Mouse (Mus musculus): ENCODE data around the gene Btbd6. TPM values are rescaled to one million over a fixed set of nuclear protein-coding genes. Genes with fewer than 3 reads are reported as not detected.

Btbd6 gene
- polyA plus RNA-seq, 1 experiment from 2014 or later: 5.5 TPM

- no peaks in the 10 kb centered on the region for H3K27me3 ChIP-seq
- no peaks in the 10 kb centered on the region for H3K9me3 ChIP-seq (replicated peaks)
- H3K4me2 ChIP-seq: no peak overlapping the region
- H3K4me1 ChIP-seq (replicated peaks): peaks cover 55% of the 10 kb centered on the region
- H3K9ac ChIP-seq: no peak overlapping the region
- H3K4me3 ChIP-seq (replicated peaks): no peak overlapping the region
- 40% methylated on average over 5 of the region's 5 CpGs for WGBS (ENCODE audit: insufficient replicate concordance)
- no peak overlapping the region for H3K27ac ChIP-seq (replicated peaks)
- H3K36me3 ChIP-seq (replicated peaks): no peaks in the 10 kb centered on the region
- no peak for ATAC-seq (ENCODE audit: insufficient read depth)
Measured at GRCm38 (mm10) chr12:113012443-113012842, 36.2 kb downstream of the Btbd6 start.

- WGBS (ENCODE audit: insufficient replicate concordance): 78% methylated on average over 3 of the region's 3 CpGs
- Histone ChIP-seq H3K9ac (peak overlapping the region; percentile 80; the same call in 1 of the 2 replicates), H3K9me3 (replicated peaks) (no peaks in the 10 kb centered on the region), H3K4me1 (replicated peaks) (peaks cover 61% of the 10 kb centered on the region), H3K36me3 (replicated peaks) (no peaks in the 10 kb centered on the region), H3K27ac (replicated peaks) (0 out of 2 replicates have a peak overlapping the region, but pooled peaks have one; percentile 83), H3K27me3 (no peaks in the 10 kb centered on the region), H3K4me3 (replicated peaks) (no peak overlapping the region), H3K4me2 (0 out of 2 replicates have a peak overlapping the region, but pooled peaks have one; percentile 91)
- no peak for ATAC-seq (ENCODE audit: insufficient read depth)
Measured at GRCm38 (mm10) chr12:113013021-113013491, 36.8 kb downstream of the Btbd6 start.

GRCm38 (mm10) chr12:113013604-113014558 lies 37.6 kb downstream of the Btbd6 start, which contains the start of gene Pacs2:
Gene Pacs2, plus strand, starts transcription at chr12:113014508.
- 3% methylated on average over 85 of the region's 85 CpGs for WGBS (ENCODE audit: insufficient replicate concordance)
- H3K4me1 ChIP-seq (replicated peaks): peaks cover 68% of the 10 kb centered on the region
- no peaks in the 10 kb centered on the region for H3K9me3 ChIP-seq (replicated peaks)
- ATAC-seq (ENCODE audit: insufficient read depth): peak; percentile 92
- H3K4me2 ChIP-seq: peak within 1 kb of the TSS; percentile 99
- no peaks in the 10 kb centered on the region for H3K36me3 ChIP-seq (replicated peaks)
- no peaks in the 10 kb centered on the region for H3K27me3 ChIP-seq
- peak within 1 kb of the TSS; percentile 95 for H3K4me3 ChIP-seq (replicated peaks)
- peak within 1 kb of the TSS; percentile 87 for H3K27ac ChIP-seq (replicated peaks)
- H3K9ac ChIP-seq: peak within 1 kb of the TSS; percentile 93

GRCm38 (mm10) chr12:113014561-113015556 lies 38.6 kb downstream of the Btbd6 start:
- Histone ChIP-seq H3K9ac (peak overlapping the region; percentile 93), H3K27me3 (no peaks in the 10 kb centered on the region), H3K4me2 (peak overlapping the region; percentile 99), H3K27ac (replicated peaks) (peak overlapping the region; percentile 87), H3K36me3 (replicated peaks) (no peaks in the 10 kb centered on the region), H3K4me1 (replicated peaks) (peaks cover 68% of the 10 kb centered on the region), H3K4me3 (replicated peaks) (peak overlapping the region; percentile 95), H3K9me3 (replicated peaks) (no peaks in the 10 kb centered on the region)
- WGBS (ENCODE audit: insufficient replicate concordance): under 1% methylated on average over 64 of the region's 64 CpGs
- ATAC-seq (ENCODE audit: insufficient read depth): peak; percentile 58

DNA sequence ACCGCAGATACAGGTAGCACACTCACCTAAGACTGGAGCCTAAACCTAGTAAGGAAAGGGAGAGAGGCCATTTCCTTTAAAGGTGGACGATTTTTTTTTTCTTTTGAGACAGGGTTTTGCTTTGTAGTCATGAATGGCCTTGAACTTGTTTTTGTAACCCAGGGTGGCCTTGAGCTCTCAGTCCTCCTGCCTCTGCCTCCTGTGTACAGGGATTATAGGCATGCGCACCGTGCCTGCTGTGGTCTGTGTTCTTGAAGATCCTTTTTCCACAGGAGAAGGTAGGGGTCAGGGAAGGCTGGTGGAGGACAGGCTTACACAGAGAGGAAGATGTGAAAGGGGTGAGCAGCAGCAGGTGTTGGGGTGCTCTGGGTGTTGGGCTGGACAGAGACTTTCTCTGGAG lies 39.7 kb downstream of the Btbd6 start:
- 74% methylated on average over 4 of the region's 4 CpGs for whole genome bisulfite sequencing (ENCODE audit: insufficient replicate concordance)
- no peak for ATAC-seq (ENCODE audit: insufficient read depth)
- Histone ChIP-seq H3K4me1 (replicated peaks) (peaks cover 68% of the 10 kb centered on the region), H3K9me3 (replicated peaks) (no peaks in the 10 kb centered on the region), H3K36me3 (replicated peaks) (peaks cover 8% of the 10 kb centered on the region; the same call in 1 of the 2 replicates), H3K4me3 (replicated peaks) (peak overlapping the region; percentile 95; the same call in 1 of the 2 replicates), H3K4me2 (peak overlapping the region; percentile 99), H3K27ac (replicated peaks) (no peak overlapping the region), H3K27me3 (no peaks in the 10 kb centered on the region), H3K9ac (peak overlapping the region; percentile 93)

DNA sequence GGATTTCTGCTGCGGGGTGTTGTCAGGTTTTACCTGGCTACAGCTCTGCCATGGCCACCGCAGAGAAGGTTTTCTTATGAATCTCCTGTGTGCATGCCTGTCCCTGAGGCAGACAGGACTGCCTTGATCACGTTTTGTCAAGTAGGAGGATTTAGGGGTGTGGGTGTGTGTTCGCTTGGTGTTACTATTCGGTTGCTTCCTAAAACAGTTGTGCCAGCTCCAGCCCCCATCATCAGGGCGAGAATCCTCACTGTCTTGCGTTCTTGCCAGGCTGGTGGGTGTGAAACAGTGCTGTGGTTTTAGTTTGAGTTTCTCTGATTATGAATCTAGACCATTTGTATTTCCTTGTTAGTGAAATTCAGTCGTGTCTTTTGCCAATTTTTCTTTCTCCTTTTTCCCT lies 40.7 kb downstream of the Btbd6 start:
- Histone ChIP-seq H3K9me3 (replicated peaks) (no peaks in the 10 kb centered on the region), H3K27ac (replicated peaks) (no peak overlapping the region), H3K4me3 (replicated peaks) (no peak overlapping the region), H3K36me3 (replicated peaks) (peaks cover 13% of the 10 kb centered on the region), H3K27me3 (no peaks in the 10 kb centered on the region), H3K4me1 (replicated peaks) (peaks cover 64% of the 10 kb centered on the region), H3K4me2 (no peak overlapping the region), H3K9ac (no peak overlapping the region)
- 69% methylated on average over 8 of the region's 8 CpGs for WGBS (ENCODE audit: insufficient replicate concordance)
- ATAC-seq (ENCODE audit: insufficient read depth): no peak

GRCm38 (mm10) chr12:113017429-113017984 lies 41.2 kb downstream of the Btbd6 start:
- Histone ChIP-seq H3K36me3 (replicated peaks) (peaks cover 15% of the 10 kb centered on the region), H3K4me3 (replicated peaks) (no peak overlapping the region), H3K27me3 (no peaks in the 10 kb centered on the region), H3K4me1 (replicated peaks) (peaks cover 58% of the 10 kb centered on the region), H3K27ac (replicated peaks) (no peak overlapping the region), H3K9ac (no peak overlapping the region), H3K4me2 (no peak overlapping the region), H3K9me3 (replicated peaks) (no peaks in the 10 kb centered on the region)
- no peak for ATAC-seq (ENCODE audit: insufficient read depth)
- 74% methylated on average over 9 of the region's 9 CpGs for WGBS (ENCODE audit: insufficient replicate concordance)

DNA sequence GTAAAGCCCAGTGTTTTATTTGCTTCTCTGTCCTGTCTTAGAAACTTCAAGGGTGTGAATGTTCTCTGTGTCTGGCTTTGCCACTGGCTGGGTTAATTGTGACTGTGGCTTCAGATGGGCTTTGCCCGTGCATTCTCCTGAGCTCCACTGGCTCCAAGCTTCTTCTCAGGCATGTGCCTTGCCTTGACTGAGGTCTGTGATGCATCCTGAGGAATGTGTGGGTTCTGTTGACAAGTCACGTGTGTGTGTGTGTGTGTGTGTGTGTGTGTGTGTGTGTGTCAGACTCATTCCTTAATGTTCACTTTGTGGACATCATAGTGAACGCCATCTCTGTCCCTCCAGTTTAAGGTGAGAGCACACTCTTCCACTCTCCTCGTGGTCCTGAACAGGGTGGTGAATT lies 42.5 kb downstream of the Btbd6 start:
- ATAC-seq (ENCODE audit: insufficient read depth): no peak
- peaks cover 21% of the 10 kb centered on the region for H3K36me3 ChIP-seq (replicated peaks)
- H3K9me3 ChIP-seq (replicated peaks): no peaks in the 10 kb centered on the region
- no peak overlapping the region for H3K4me3 ChIP-seq (replicated peaks)
- H3K9ac ChIP-seq: no peak overlapping the region
- no peak overlapping the region for H3K4me2 ChIP-seq
- H3K27ac ChIP-seq (replicated peaks): no peak overlapping the region
- no peaks in the 10 kb centered on the region for H3K27me3 ChIP-seq
- H3K4me1 ChIP-seq (replicated peaks): peaks cover 51% of the 10 kb centered on the region
- WGBS (ENCODE audit: insufficient replicate concordance): 72% methylated on average over 4 of the region's 4 CpGs

DNA sequence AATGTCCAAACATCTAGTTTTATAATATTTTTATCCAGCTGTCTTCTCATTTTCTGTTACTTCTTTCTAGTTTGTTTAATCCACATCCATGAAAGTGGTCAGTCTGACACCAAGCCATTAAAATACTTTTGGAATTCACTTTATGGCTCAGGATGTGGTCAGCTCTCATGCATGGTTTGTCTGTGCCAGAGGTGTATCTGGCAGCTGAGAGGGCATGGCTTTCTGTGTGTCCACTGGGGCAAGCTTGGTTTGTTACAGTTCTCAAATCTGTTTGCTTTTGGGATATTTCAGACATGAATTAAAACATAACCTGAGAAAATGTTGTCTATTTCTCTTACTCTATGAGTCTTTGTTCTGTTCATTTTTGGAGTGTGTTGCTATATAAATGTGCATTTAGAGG lies 45.2 kb downstream of the Btbd6 start:
- peaks cover 31% of the 10 kb centered on the region for H3K4me1 ChIP-seq (replicated peaks)
- no peak overlapping the region for H3K4me3 ChIP-seq (replicated peaks)
- H3K4me2 ChIP-seq: no peak overlapping the region
- H3K36me3 ChIP-seq (replicated peaks): peaks cover 32% of the 10 kb centered on the region
- H3K9ac ChIP-seq: no peak overlapping the region
- H3K27ac ChIP-seq (replicated peaks): no peak overlapping the region
- no peak for ATAC-seq (ENCODE audit: insufficient read depth)
- no peaks in the 10 kb centered on the region for H3K9me3 ChIP-seq (replicated peaks)
- no peaks in the 10 kb centered on the region for H3K27me3 ChIP-seq

- no peak for ATAC-seq (ENCODE audit: insufficient read depth)
Measured at GRCm38 (mm10) chr12:113023082-113023481, 46.8 kb downstream of the Btbd6 start.

More at GRCm38 (mm10) chr12:113023082-113023481, 46.8 kb downstream of the Btbd6 start:
- Histone ChIP-seq H3K9ac (no peak overlapping the region), H3K9me3 (replicated peaks) (no peaks in the 10 kb centered on the region), H3K4me1 (replicated peaks) (peaks cover 23% of the 10 kb centered on the region), H3K36me3 (replicated peaks) (peaks cover 43% of the 10 kb centered on the region), H3K4me3 (replicated peaks) (no peak overlapping the region), H3K27ac (replicated peaks) (no peak overlapping the region), H3K27me3 (no peaks in the 10 kb centered on the region), H3K4me2 (no peak overlapping the region)
- WGBS (ENCODE audit: insufficient replicate concordance): 52% methylated on average over 4 of the region's 4 CpGs

Measured in liver, embryonic 15.5 days (tissue).